Mouse (Mus musculus): Measurements from ENCODE around the gene Eml4. TPM values are rescaled to one million over a fixed set of nuclear protein-coding genes. Genes with fewer than 3 reads are reported as not detected.

Eml4 gene
- total and polyA plus RNA-seq, 3 experiments, result 25.6 to 42.4 TPM; not detected in 1

DNA sequence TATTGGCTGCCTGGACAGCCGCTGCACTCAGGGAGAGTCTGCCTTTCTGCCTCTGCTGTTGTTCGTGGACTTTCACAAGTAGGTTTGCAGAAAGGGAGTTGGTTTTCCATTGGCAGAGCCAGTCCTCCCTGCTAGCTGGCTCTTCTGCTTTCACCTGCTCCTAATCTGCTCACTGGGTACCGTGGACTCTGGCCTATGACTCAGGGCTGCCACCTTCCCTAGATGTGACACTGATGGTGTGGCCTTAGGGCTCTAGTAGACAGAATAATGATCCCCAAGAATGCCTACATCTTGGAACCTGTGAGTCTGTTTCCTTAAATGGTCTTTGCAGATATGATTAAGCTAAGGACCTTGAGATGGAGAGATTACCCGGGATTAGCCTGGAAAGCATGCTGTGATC, 42.3 kb upstream of the Eml4 start:
- Histone ChIP-seq H3K36me3 (ENCODE audit: control insufficient read depth in 1 of 2, insufficient read depth in 2 of 2, low read length in 2 of 2) (peaks cover 0 to 16% of the 10 kb centered on the region in 2 experiments; a peak in 2 of 4 replicates), H3K9ac (ENCODE audit: control insufficient read depth, low read depth, low read length, poor library complexity, severe bottlenecking) (no peak overlapping the region), H3K4me3 (ENCODE audit: control insufficient read depth in 1 of 2, insufficient read depth in 1 of 2, low read depth in 2 of 2, low read length in 2 of 2) (no peak overlapping the region), H3K27me3 (ENCODE audit: control insufficient read depth in 1 of 2, insufficient read depth in 2 of 2, low read length in 2 of 2) (no peaks in the 10 kb centered on the region), H3K4me1 (ENCODE audit: control insufficient read depth in 1 of 2, insufficient read depth in 2 of 2, low read length in 2 of 2) (peaks cover 2 to 37% of the 10 kb centered on the region in 2 experiments; a peak in 3 of 4 replicates), H3K79me2 (ENCODE audit: control insufficient read depth, insufficient read depth, low read length, poor library complexity) (no peaks in the 10 kb centered on the region), H3K9me3 (replicated peaks; ENCODE audit: insufficient read depth, low read length) (no peaks in the 10 kb centered on the region), H3K27ac (ENCODE audit: control insufficient read depth, low read depth, low read length) (no peak overlapping the region)
- DNase-seq (ENCODE audit: low read depth, low spot score), result no peak
- TF ChIP-seq CHD2 (IDR thresholded peaks at IDR 0.05; ENCODE audit: low read length), result no peak
- no peak for TF ChIP-seq TAL1 (IDR thresholded peaks at IDR 0.05; ENCODE audit: low read length)
- no peak for TF ChIP-seq MYB (IDR thresholded peaks at IDR 0.05; ENCODE audit: low read depth, low read length)
- no peak for TF ChIP-seq RCOR1 (IDR thresholded peaks at IDR 0.05; ENCODE audit: low read depth, low read length)
- no peak for TF ChIP-seq KAT2A (conservative IDR thresholded peaks at IDR 0.05; ENCODE audit: low read depth, low read length)
- TF ChIP-seq UBTF (IDR thresholded peaks at IDR 0.05; ENCODE audit: borderline replicate concordance, insufficient read depth, low read depth, low read length), result no peak
- no peak for TF ChIP-seq RAD21 (IDR thresholded peaks at IDR 0.05; ENCODE audit: low read depth, low read length)
- TF ChIP-seq USF1 (IDR thresholded peaks at IDR 0.05; ENCODE audit: low read depth, low read length), result no peak
- no peak for TF ChIP-seq NELFE (IDR thresholded peaks at IDR 0.05; ENCODE audit: low read depth, low read length)
- no peak for TF ChIP-seq HCFC1 (IDR thresholded peaks at IDR 0.05; ENCODE audit: low read depth, low read length)
- no peak for TF ChIP-seq ZC3H11A (IDR thresholded peaks at IDR 0.05; ENCODE audit: low read depth, low read length)
- no peak for TF ChIP-seq POLR2AphosphoS2 (IDR thresholded peaks at IDR 0.05; ENCODE audit: low read length)
- no peak for TF ChIP-seq NRF1 (IDR thresholded peaks at IDR 0.05; ENCODE audit: insufficient read depth, low read depth, low read length, poor library complexity, severe bottlenecking)
- TF ChIP-seq ELF1 (IDR thresholded peaks at IDR 0.05; ENCODE audit: low read depth, low read length), result no peak
- TF ChIP-seq GABPA (IDR thresholded peaks at IDR 0.05; ENCODE audit: low read depth, low read length), result no peak

DNA sequence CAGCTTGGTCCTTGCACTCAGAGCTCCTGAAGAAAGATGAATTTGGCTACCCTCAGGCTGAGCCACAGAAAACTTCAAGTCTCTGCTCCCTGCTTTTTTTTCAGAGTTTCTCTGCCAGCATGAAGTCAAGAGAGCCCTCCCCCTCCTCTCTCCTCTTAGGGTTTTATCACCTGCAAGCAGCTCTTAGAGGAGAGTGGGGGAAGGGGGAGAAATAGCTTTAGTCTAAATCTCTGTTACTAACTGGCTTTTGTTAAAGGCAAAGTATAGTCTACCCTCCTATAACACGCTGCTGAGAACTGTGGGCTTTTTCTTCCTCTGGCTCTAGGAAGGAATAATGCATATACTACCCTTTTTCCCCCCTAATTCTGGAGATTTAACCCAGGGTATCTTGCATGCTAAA, 41.5 kb upstream of the Eml4 start:
- DNase-seq (ENCODE audit: low read depth, low spot score), result no peak
- no peaks in the 10 kb centered on the region for H3K9me3 ChIP-seq (replicated peaks; ENCODE audit: insufficient read depth, low read length)

More for the DNA sequence above, 41.5 kb upstream of the Eml4 start:
- peaks cover 0 to 18% of the 10 kb centered on the region in 2 experiments; a peak in 2 of 4 replicates for H3K36me3 ChIP-seq (ENCODE audit: control insufficient read depth in 1 of 2, insufficient read depth in 2 of 2, low read length in 2 of 2)
- peaks cover 2 to 42% of the 10 kb centered on the region in 2 experiments; a peak in 3 of 4 replicates for H3K4me1 ChIP-seq (ENCODE audit: control insufficient read depth in 1 of 2, insufficient read depth in 2 of 2, low read length in 2 of 2)
- no peak overlapping the region for H3K27ac ChIP-seq (ENCODE audit: control insufficient read depth, low read depth, low read length)
- no peak overlapping the region for H3K4me3 ChIP-seq (ENCODE audit: control insufficient read depth in 1 of 2, insufficient read depth in 1 of 2, low read depth in 2 of 2, low read length in 2 of 2)
- 0 out of 2 replicates have a peak, but pooled peaks have one; percentile 52 for TF ChIP-seq RCOR1 (IDR thresholded peaks at IDR 0.05; ENCODE audit: low read depth, low read length)
- no peak for TF ChIP-seq POLR2AphosphoS2 (IDR thresholded peaks at IDR 0.05; ENCODE audit: low read length)
- 0 out of 2 replicates have a peak, but pooled peaks have one; percentile 15 for TF ChIP-seq GATA1 (IDR thresholded peaks at IDR 0.05; ENCODE audit: low read depth, low read length)
- no peak for TF ChIP-seq ZKSCAN1 (IDR thresholded peaks at IDR 0.05; ENCODE audit: low read depth, low read length)
- peak in 1 of 2 experiments; percentile 18; a peak in 1 of 4 replicates for TF ChIP-seq EP300 (IDR thresholded peaks at IDR 0.05; ENCODE audit: low read depth in 1 of 2, low read length in 2 of 2)
- no peak for TF ChIP-seq MAZ (IDR thresholded peaks at IDR 0.05; ENCODE audit: low read depth, low read length)
- no peaks in the 10 kb centered on the region for H3K27me3 ChIP-seq (ENCODE audit: control insufficient read depth in 1 of 2, insufficient read depth in 2 of 2, low read length in 2 of 2)
- no peaks in the 10 kb centered on the region for H3K79me2 ChIP-seq (ENCODE audit: control insufficient read depth, insufficient read depth, low read length, poor library complexity)
- no peak overlapping the region for H3K9ac ChIP-seq (ENCODE audit: control insufficient read depth, low read depth, low read length, poor library complexity, severe bottlenecking)
